Mouse (Mus musculus) embryonic facial prominence, embryonic 10.5 days (tissue): ENCODE results near the gene Mcm2. TPM values are rescaled to one million over a fixed set of nuclear protein-coding genes. Genes with fewer than 3 reads are reported as not detected.

Experiments used
- DNase-seq: peaks from one replicate; pipeline ENCODE4 v3.0.0-alpha.2; 2017; ENCODE audit warnings: low spot score
- H3K27ac ChIP-seq: fragments of 300-500 bp; sonication (generic); replicated peaks from 2 replicates; pipeline ENCODE4 v1.5.1; 2016; ENCODE audit warnings: mild to moderate bottlenecking
- H3K27me3 ChIP-seq: fragments of 300-500 bp; sonication (generic); replicated peaks from 2 replicates; pipeline ENCODE4 v1.6.1; 2016; ENCODE audit warnings: low read depth, mild to moderate bottlenecking; ENCODE audit not compliant: poor library complexity, severe bottlenecking
- H3K36me3 ChIP-seq: fragments of 300-500 bp; sonication (generic); replicated peaks from 2 replicates; pipeline ENCODE4 v1.6.1; 2016; ENCODE audit warnings: mild to moderate bottlenecking, moderate library complexity
- H3K4me1 ChIP-seq: fragments of 300-500 bp; sonication (generic); 2 replicates; pipeline ENCODE4 v1.6.1; 2016
- H3K4me3 ChIP-seq: fragments of 300-500 bp; sonication (generic); 2 replicates; pipeline ENCODE4 v1.5.1; 2016; ENCODE audit warnings: mild to moderate bottlenecking, moderate library complexity
- H3K9me3 ChIP-seq: fragments of 300-500 bp; sonication (generic); 2 replicates; pipeline ENCODE4 v1.6.1; 2016; ENCODE audit warnings: mild to moderate bottlenecking
- WGBS: fragments of 180-500 bp; shearing (Covaris S2); methylation state at CpG from one replicate; pipeline ENCODE4 v1.1.7; 2016; 5-methylcytosine and 5-hydroxymethylcytosine counted together
- polyA plus RNA-seq: library from polyadenylated mRNA; unstranded; fragments of >200 nt; fragmentation: Nextera tagmentation; extraction: Ambion mirVana; gene quantifications from 2 replicates; pipeline ENCODE4 v1.2.1, GENCODE M21; 2016

Gene Mcm2
- 262 and 280 TPM in 2 replicates for polyA plus RNA-seq

GRCm38 (mm10) chr6:88898534-88899048 is at the start of gene Mcm2:
Mcm2 (minus strand) TSS chr6:88898780.
- peak; percentile 98 for DNase-seq
- under 1% methylated on average over 33 of the region's 33 CpGs for WGBS
- Histone ChIP-seq H3K27me3 (no peaks in the 10 kb centered on the region), H3K4me1 (peaks cover 50% of the 10 kb centered on the region), H3K4me3 (peak within 1 kb of the TSS; percentile 83), H3K27ac (peak within 1 kb of the TSS; percentile 97), H3K36me3 (peaks cover 38% of the 10 kb centered on the region), H3K9me3 (no peaks in the 10 kb centered on the region)

GRCm38 (mm10) chr6:88947771-88948170 is 49.2 kb upstream of the Mcm2 start:
- Histone ChIP-seq H3K4me1 (peaks cover 12% of the 10 kb centered on the region), H3K36me3 (no peaks in the 10 kb centered on the region), H3K4me3 (no peak overlapping the region), H3K9me3 (no peaks in the 10 kb centered on the region), H3K27me3 (no peaks in the 10 kb centered on the region), H3K27ac (no peak overlapping the region)
- DNase-seq = no peak

GRCm38 (mm10) chr6:88946442-88946841 is 47.9 kb upstream of the Mcm2 start:
- no peak overlapping the region for H3K27ac ChIP-seq
- peaks cover 26% of the 10 kb centered on the region for H3K4me1 ChIP-seq
- no peaks in the 10 kb centered on the region for H3K36me3 ChIP-seq
- 90% methylated on average over 6 of the region's 6 CpGs for WGBS
- no peak for DNase-seq
- no peak overlapping the region for H3K4me3 ChIP-seq
- peaks cover 2% of the 10 kb centered on the region; the same call in 1 of the 2 replicates for H3K27me3 ChIP-seq
- no peaks in the 10 kb centered on the region for H3K9me3 ChIP-seq

- H3K4me1 ChIP-seq = peaks cover 53% of the 10 kb centered on the region
- H3K9me3 ChIP-seq = no peaks in the 10 kb centered on the region
- H3K36me3 ChIP-seq = no peaks in the 10 kb centered on the region
- 76% methylated on average over 6 of the region's 6 CpGs for WGBS
- no peak for DNase-seq
- no peak overlapping the region for H3K27ac ChIP-seq
- no peak overlapping the region for H3K4me3 ChIP-seq
- H3K27me3 ChIP-seq = peaks cover 17% of the 10 kb centered on the region
These were observed 45.1 kb upstream of the Mcm2 start for GRCm38 (mm10) chr6:88943666-88944065.

- peaks cover 63% of the 10 kb centered on the region for H3K4me1 ChIP-seq
- no peak overlapping the region for H3K4me3 ChIP-seq
- 45% methylated on average over 8 of the region's 8 CpGs for WGBS
- H3K9me3 ChIP-seq = no peaks in the 10 kb centered on the region
- H3K36me3 ChIP-seq = no peaks in the 10 kb centered on the region
- H3K27me3 ChIP-seq = peaks cover 24% of the 10 kb centered on the region
- peak; percentile 61 for DNase-seq
- H3K27ac ChIP-seq = peak overlapping the region; percentile 55
These were observed 44.0 kb upstream of the Mcm2 start for GRCm38 (mm10) chr6:88942595-88942994.

GRCm38 (mm10) chr6:88941628-88942027 is 43.0 kb upstream of the Mcm2 start:
- Histone ChIP-seq H3K9me3 (no peaks in the 10 kb centered on the region), H3K36me3 (no peaks in the 10 kb centered on the region), H3K4me3 (no peak overlapping the region), H3K27ac (0 out of 2 replicates have a peak overlapping the region, but pooled peaks have one; percentile 55), H3K4me1 (peaks cover 73% of the 10 kb centered on the region), H3K27me3 (peaks cover 34% of the 10 kb centered on the region)
- 79% methylated on average over 4 of the region's 4 CpGs for WGBS
- peak; percentile 6 for DNase-seq

GRCm38 (mm10) chr6:88940090-88940916 is 41.7 kb upstream of the Mcm2 start:
- H3K9me3 ChIP-seq = no peaks in the 10 kb centered on the region
- H3K27me3 ChIP-seq = peaks cover 35% of the 10 kb centered on the region
- 84% methylated on average over 9 of the region's 9 CpGs for WGBS
- peak overlapping the region; percentile 80 for H3K27ac ChIP-seq
- H3K36me3 ChIP-seq = no peaks in the 10 kb centered on the region
- peak; percentile 7 for DNase-seq
- H3K4me1 ChIP-seq = peaks cover 80% of the 10 kb centered on the region
- no peak overlapping the region for H3K4me3 ChIP-seq

- Histone ChIP-seq H3K4me1 (peaks cover 88% of the 10 kb centered on the region), H3K36me3 (no peaks in the 10 kb centered on the region), H3K27me3 (peaks cover 44% of the 10 kb centered on the region), H3K4me3 (no peak overlapping the region), H3K9me3 (no peaks in the 10 kb centered on the region), H3K27ac (peak overlapping the region; percentile 80)
- DNase-seq = peak; percentile 10
- WGBS = 60% methylated on average over 12 of the region's 12 CpGs
These were observed 40.9 kb upstream of the Mcm2 start for GRCm38 (mm10) chr6:88939281-88940089.

- no peak for DNase-seq
- no peak overlapping the region for H3K4me3 ChIP-seq
- H3K4me1 ChIP-seq = peaks cover 88% of the 10 kb centered on the region
- no peaks in the 10 kb centered on the region for H3K36me3 ChIP-seq
- peak overlapping the region; percentile 80 for H3K27ac ChIP-seq
- H3K27me3 ChIP-seq = peaks cover 51% of the 10 kb centered on the region
- H3K9me3 ChIP-seq = no peaks in the 10 kb centered on the region
- 56% methylated on average over 5 of the region's 5 CpGs for WGBS
These were observed 40.1 kb upstream of the Mcm2 start for GRCm38 (mm10) chr6:88938664-88939055.

- peak overlapping the region; percentile 80 for H3K27ac ChIP-seq
- peak; percentile 37 for DNase-seq
These were observed 39.5 kb upstream of the Mcm2 start for GRCm38 (mm10) chr6:88937971-88938663.

GRCm38 (mm10) chr6:88937214-88937549 is 38.6 kb upstream of the Mcm2 start:
- H3K4me1 ChIP-seq = peaks cover 87% of the 10 kb centered on the region
- WGBS = 36% methylated on average over 4 of the region's 4 CpGs
- H3K27me3 ChIP-seq = peaks cover 64% of the 10 kb centered on the region
- peak overlapping the region; percentile 74 for H3K27ac ChIP-seq
- peak; percentile 7 for DNase-seq
- no peaks in the 10 kb centered on the region for H3K36me3 ChIP-seq
- H3K9me3 ChIP-seq = no peaks in the 10 kb centered on the region
- H3K4me3 ChIP-seq = no peak overlapping the region

More at GRCm38 (mm10) chr6:88937971-88938663, 39.5 kb upstream of the Mcm2 start:
- Histone ChIP-seq H3K27me3 (peaks cover 56% of the 10 kb centered on the region), H3K36me3 (no peaks in the 10 kb centered on the region), H3K9me3 (no peaks in the 10 kb centered on the region), H3K4me1 (peaks cover 90% of the 10 kb centered on the region), H3K4me3 (no peak overlapping the region)
- 30% methylated on average over 4 of the region's 4 CpGs for WGBS
